Mouse (Mus musculus) testis, adult 2 months (tissue): ENCODE data around the gene Ppp1r35.

ENCODE experiments used
- CTCF ChIP-seq: fragments of 200-500 bp; IDR thresholded peaks from 2 replicates; pipeline ENCODE4 v1.5.1; 2012; ENCODE audit warnings: low read depth, mild to moderate bottlenecking, inconsistent platforms, low read length, moderate library complexity; ENCODE audit not compliant: control insufficient read depth, insufficient read depth, insufficient replicate concordance
- POLR2A ChIP-seq: fragments of 200-500 bp; IDR thresholded peaks from 2 replicates; pipeline ENCODE4 v1.6.1; 2012; ENCODE audit warnings: low read depth, mild to moderate bottlenecking, inconsistent platforms, low read length, moderate library complexity; ENCODE audit not compliant: control insufficient read depth

GRCm38 (mm10) chr5:137764609-137765340 lies 13.9 kb upstream of the Ppp1r35 start:
- TF ChIP-seq CTCF (no peak), POLR2A (no peak)
